Mouse (Mus musculus) lung, embryonic 14.5 days (tissue): ENCODE results near the gene Pik3r2. TPM values are rescaled to one million over a fixed set of nuclear protein-coding genes. Genes with fewer than 3 reads are reported as not detected.

Experiments used
- ATAC-seq: fragments of 200-750 bp; cut with Nextera tagmentation; 2 replicates; pipeline ENCODE4 v1.8.0; 2017; ENCODE audit warnings: mild to moderate bottlenecking, moderate TSS enrichment, moderate library complexity; ENCODE audit not compliant: insufficient read depth
- DNase-seq: peaks from one replicate; pipeline ENCODE4 v3.0.0-alpha.2; 2015
- H3K27ac ChIP-seq: fragments of 300-500 bp; sonication (generic); 2 replicates; pipeline ENCODE4 v1.5.1; 2014; ENCODE audit warnings: low read depth, mild to moderate bottlenecking, moderate library complexity
- H3K27me3 ChIP-seq: fragments of 300-500 bp; sonication (generic); 2 replicates; pipeline ENCODE4 v1.6.1; 2014; ENCODE audit warnings: low read length, control low read depth; ENCODE audit not compliant: insufficient read depth
- H3K36me3 ChIP-seq: fragments of 300-500 bp; sonication (generic); 2 replicates; pipeline ENCODE4 v1.6.1; 2014; ENCODE audit warnings: control low read depth; ENCODE audit not compliant: insufficient read depth
- H3K4me1 ChIP-seq: fragments of 300-500 bp; sonication (generic); 2 replicates; pipeline ENCODE4 v1.6.1; 2014; ENCODE audit warnings: antibody characterized with exemption, control low read depth; ENCODE audit not compliant: insufficient read depth
- H3K4me2 ChIP-seq: fragments of 300-500 bp; sonication (generic); 2 replicates; pipeline ENCODE4 v1.6.1; 2014; ENCODE audit warnings: mild to moderate bottlenecking
- H3K4me3 ChIP-seq: fragments of 300-500 bp; sonication (generic); 2 replicates; pipeline ENCODE4 v1.5.1; 2014; ENCODE audit warnings: low read depth, low read length
- H3K9ac ChIP-seq: fragments of 300-500 bp; sonication (generic); 2 replicates; pipeline ENCODE4 v1.6.1; 2014
- H3K9me3 ChIP-seq: fragments of 300-500 bp; sonication (generic); 2 replicates; pipeline ENCODE4 v1.6.1; 2016; ENCODE audit warnings: low read depth, low read length, control low read depth
- CTCF ChIP-seq: IDR thresholded peaks from 2 replicates; pipeline ENCODE4 v1.5.1; 2016; ENCODE audit warnings: antibody characterized with exemption, low read depth
- WGBS: fragments of 180-500 bp; shearing (Covaris S2); extraction: QIAGEN DNeasy Blood & Tissue Kit; methylation state at CpG from one replicate; pipeline ENCODE4 v1.1.7; 2014; 5-methylcytosine and 5-hydroxymethylcytosine counted together
- microRNA-seq: library from miRNA; unstranded; fragments of <30 nt; microRNA quantifications from one replicate; pipeline ENCODE4, GENCODE M21; 2016; ENCODE audit warnings: borderline number of aligned reads
- polyA plus RNA-seq: library from polyadenylated mRNA; unstranded; fragments of >200 nt; fragmentation: Nextera tagmentation; extraction: Ambion mirVana; gene quantifications from 2 replicates; pipeline ENCODE4 v1.2.1, GENCODE M21; 2014

Pik3r2 gene
- polyA plus RNA-seq, 1 experiment from 2014 or later, result 52.4 TPM

- Histone ChIP-seq H3K4me3 (no peak within 1 kb of the TSS), H3K9ac (no peak within 1 kb of the TSS), H3K27ac (no peak within 1 kb of the TSS), H3K4me1 (no peaks in the 10 kb centered on the region), H3K27me3 (peaks cover 11% of the 10 kb centered on the region), H3K4me2 (no peak within 1 kb of the TSS), H3K36me3 (no peaks in the 10 kb centered on the region), H3K9me3 (no peaks in the 10 kb centered on the region)
- DNase-seq, result peak; percentile 14
- 37% methylated on average over 7 of the region's 7 CpGs for WGBS
- TF ChIP-seq CTCF, result no peak
- no peak for ATAC-seq
Measured at GRCm38 (mm10) chr8:70723486-70724210, 52.9 kb downstream of the Pik3r2 start, which contains the start of gene Pde4c. TSS of gene Pde4c (plus strand) at chr8:70723720.

GRCm38 (mm10) chr8:70721601-70722000 is 54.9 kb downstream of the Pik3r2 start:
- no peak overlapping the region for H3K4me2 ChIP-seq
- no peak overlapping the region for H3K4me3 ChIP-seq
- H3K9me3 ChIP-seq, result no peaks in the 10 kb centered on the region
- WGBS, result 81% methylated on average over 8 of the region's 8 CpGs
- H3K36me3 ChIP-seq, result no peaks in the 10 kb centered on the region
- H3K27ac ChIP-seq, result no peak overlapping the region
- no peak for ATAC-seq
- no peaks in the 10 kb centered on the region for H3K4me1 ChIP-seq
- no peak overlapping the region for H3K9ac ChIP-seq
- H3K27me3 ChIP-seq, result no peaks in the 10 kb centered on the region
- no peak for TF ChIP-seq CTCF
- no peak for DNase-seq

- DNase-seq (peak; percentile 88), ATAC-seq (peak; percentile 35; the same call in 1 of the 2 replicates)
- no peak overlapping the region for H3K27ac ChIP-seq
- H3K4me2 ChIP-seq, result no peak overlapping the region
- no peak overlapping the region for H3K9ac ChIP-seq
- no peak overlapping the region for H3K4me3 ChIP-seq
- H3K4me1 ChIP-seq, result no peaks in the 10 kb centered on the region
- H3K27me3 ChIP-seq, result no peaks in the 10 kb centered on the region
- no peaks in the 10 kb centered on the region for H3K9me3 ChIP-seq
- TF ChIP-seq CTCF, result peak; percentile 96
- under 1% methylated on average over 3 of the region's 3 CpGs for WGBS
- H3K36me3 ChIP-seq, result no peaks in the 10 kb centered on the region
Measured at GRCm38 (mm10) chr8:70720739-70721138, 55.8 kb downstream of the Pik3r2 start.

DNA sequence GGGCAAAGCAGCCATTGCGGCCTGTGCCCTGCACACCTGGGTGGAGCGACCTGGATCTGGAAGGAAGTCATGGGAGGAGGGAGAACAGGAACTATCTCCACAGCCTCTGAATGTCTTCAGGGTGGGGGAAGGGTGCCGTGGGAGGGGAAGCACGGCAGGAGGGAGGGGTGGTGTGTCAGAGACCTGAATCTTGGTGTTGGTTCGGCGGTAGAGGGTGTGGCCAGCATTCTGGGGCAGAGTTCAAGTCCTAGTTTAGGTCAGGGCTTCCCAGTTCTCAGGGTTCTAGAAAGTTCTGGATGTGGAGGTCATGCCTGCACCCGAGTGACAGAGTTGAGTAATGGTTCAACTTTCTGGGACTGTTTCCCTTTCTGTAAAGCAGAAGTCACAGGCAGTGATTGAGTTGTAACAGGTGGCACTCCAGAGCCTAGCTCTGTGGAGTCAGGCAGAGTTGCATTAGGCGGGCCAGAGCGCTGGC is 56.7 kb downstream of the Pik3r2 start:
- H3K9ac ChIP-seq, result no peak overlapping the region
- H3K4me1 ChIP-seq, result no peaks in the 10 kb centered on the region
- H3K4me2 ChIP-seq, result no peak overlapping the region
- H3K9me3 ChIP-seq, result no peaks in the 10 kb centered on the region
- DNase-seq (no peak), ATAC-seq (no peak)
- H3K36me3 ChIP-seq, result no peaks in the 10 kb centered on the region
- H3K4me3 ChIP-seq, result no peak overlapping the region
- 48% methylated on average over 9 of the region's 9 CpGs for WGBS
- no peak overlapping the region for H3K27ac ChIP-seq
- no peaks in the 10 kb centered on the region for H3K27me3 ChIP-seq
- TF ChIP-seq CTCF, result no peak

DNA sequence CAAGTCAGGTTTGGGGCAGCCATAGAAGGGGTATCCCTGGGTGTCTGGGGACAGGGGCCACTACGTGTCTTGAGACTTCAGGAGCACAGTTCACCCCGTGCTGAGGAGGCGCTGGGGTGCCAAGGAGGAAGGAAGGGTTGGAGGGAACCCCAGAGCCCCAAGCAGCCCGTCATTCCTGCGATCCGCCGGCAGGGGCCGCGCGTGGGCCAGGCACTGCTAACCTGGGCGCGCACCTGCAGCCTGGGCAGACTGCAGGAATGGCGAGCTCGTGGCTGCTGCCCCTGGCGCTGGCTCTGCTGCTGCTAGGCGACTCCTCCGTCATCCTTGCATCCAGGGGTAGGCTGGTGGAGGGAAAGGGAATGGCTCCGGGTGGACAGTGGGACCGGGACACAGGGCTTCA is 58.2 kb downstream of the Pik3r2 start, which contains the start of gene Gm3336:
Gene Gm3336 (plus strand): TSS at position 247 of the 400 bp plus-strand sequence.
- ATAC-seq (peak; percentile 11; the same call in 1 of the 2 replicates), DNase-seq (peak; percentile 61)
- H3K9me3 ChIP-seq, result no peaks in the 10 kb centered on the region
- no peak within 1 kb of the TSS for H3K9ac ChIP-seq
- no peaks in the 10 kb centered on the region for H3K27me3 ChIP-seq
- H3K27ac ChIP-seq, result no peak within 1 kb of the TSS
- H3K36me3 ChIP-seq, result no peaks in the 10 kb centered on the region
- H3K4me1 ChIP-seq, result no peaks in the 10 kb centered on the region
- no peak within 1 kb of the TSS for H3K4me3 ChIP-seq
- 2% methylated on average over 19 of the region's 19 CpGs for WGBS
- peak; percentile 89 for TF ChIP-seq CTCF
- no peak within 1 kb of the TSS for H3K4me2 ChIP-seq

Small RNA genes lying within 50 kb of the gene (microRNA-seq; reads per million reads assigned to microRNA genes)
- not detected for gene Mir7240

Other genes with a start within 250 kb of the Pik3r2 start
- 239 and 245 TPM in 2 replicates for gene Fkbp8, start 249.0 kb downstream of the Pik3r2 start, polyA plus RNA-seq
- 56.3 and 59.0 TPM in 2 replicates for gene Kxd1, start 248.8 kb downstream of the Pik3r2 start, polyA plus RNA-seq
- 18.5 and 20.0 TPM in 2 replicates for gene Ell, start 237.3 kb downstream of the Pik3r2 start, polyA plus RNA-seq
- gene Isyna1, start 182.3 kb downstream of the Pik3r2 start, polyA plus RNA-seq, result 91.6 and 107 TPM in 2 replicates
- gene Ssbp4, start 167.8 kb downstream of the Pik3r2 start, polyA plus RNA-seq, result 127 and 143 TPM in 2 replicates
- 1.9 TPM in 2 replicates for gene Lrrc25, start 160.6 kb downstream of the Pik3r2 start, polyA plus RNA-seq
- gene Gdf15, start 144.3 kb downstream of the Pik3r2 start, polyA plus RNA-seq, result 0.12 and 0.22 TPM in 2 replicates
- gene Pgpep1, start 116.3 kb downstream of the Pik3r2 start, polyA plus RNA-seq, result 46.6 and 48.2 TPM in 2 replicates
- gene Lsm4, start 103.5 kb downstream of the Pik3r2 start, polyA plus RNA-seq, result 305 and 327 TPM in 2 replicates
- gene Jund, start 77.8 kb downstream of the Pik3r2 start, polyA plus RNA-seq, result 70.1 and 72.9 TPM in 2 replicates
- 0.04 TPM in 1 of 2 replicates, not detected in the other for gene Iqcn, start 73.3 kb downstream of the Pik3r2 start, polyA plus RNA-seq
- gene Gm3336, start 58.2 kb downstream of the Pik3r2 start, polyA plus RNA-seq, result not detected in 2 replicates
- 0.17 and 0.23 TPM in 2 replicates for gene Pde4c, start 53.0 kb downstream of the Pik3r2 start, polyA plus RNA-seq
- 10.5 and 12.0 TPM in 2 replicates for gene Rab3a, start 22.0 kb downstream of the Pik3r2 start, polyA plus RNA-seq
- 27.9 and 29.4 TPM in 2 replicates for gene Mpv17l2, start 15.8 kb downstream of the Pik3r2 start, polyA plus RNA-seq
- gene Mast3, start 28.3 kb upstream of the Pik3r2 start, polyA plus RNA-seq, result 16.1 and 18.0 TPM in 2 replicates
- 0.17 TPM in 1 of 2 replicates, not detected in the other for gene Il12rb1, start 31.7 kb upstream of the Pik3r2 start, polyA plus RNA-seq
- 4.3 and 4.4 TPM in 2 replicates for gene Arrdc2, start 63.0 kb upstream of the Pik3r2 start, polyA plus RNA-seq
- 0.54 and 0.72 TPM in 2 replicates for gene Kcnn1, start 86.5 kb upstream of the Pik3r2 start, polyA plus RNA-seq
- 121 and 125 TPM in 2 replicates for gene Ccdc124, start 97.2 kb upstream of the Pik3r2 start, polyA plus RNA-seq
- 0.12 and 0.16 TPM in 2 replicates for gene Slc5a5, start 116.0 kb upstream of the Pik3r2 start, polyA plus RNA-seq
- 5,317 and 5,483 TPM in 2 replicates for gene Rpl18a, start 120.7 kb upstream of the Pik3r2 start, polyA plus RNA-seq
- gene Map1s, start 129.2 kb upstream of the Pik3r2 start, polyA plus RNA-seq, result 53.3 and 54.4 TPM in 2 replicates